Mouse (Mus musculus): ENCODE measurements around the gene Fbf1. TPM values are rescaled to one million over a fixed set of nuclear protein-coding genes. Genes with fewer than 3 reads are reported as not detected.

Gene Fbf1
- total RNA-seq (2023): 10 to 100 TPM; 16.6 to 20.0 TPM

DNA sequence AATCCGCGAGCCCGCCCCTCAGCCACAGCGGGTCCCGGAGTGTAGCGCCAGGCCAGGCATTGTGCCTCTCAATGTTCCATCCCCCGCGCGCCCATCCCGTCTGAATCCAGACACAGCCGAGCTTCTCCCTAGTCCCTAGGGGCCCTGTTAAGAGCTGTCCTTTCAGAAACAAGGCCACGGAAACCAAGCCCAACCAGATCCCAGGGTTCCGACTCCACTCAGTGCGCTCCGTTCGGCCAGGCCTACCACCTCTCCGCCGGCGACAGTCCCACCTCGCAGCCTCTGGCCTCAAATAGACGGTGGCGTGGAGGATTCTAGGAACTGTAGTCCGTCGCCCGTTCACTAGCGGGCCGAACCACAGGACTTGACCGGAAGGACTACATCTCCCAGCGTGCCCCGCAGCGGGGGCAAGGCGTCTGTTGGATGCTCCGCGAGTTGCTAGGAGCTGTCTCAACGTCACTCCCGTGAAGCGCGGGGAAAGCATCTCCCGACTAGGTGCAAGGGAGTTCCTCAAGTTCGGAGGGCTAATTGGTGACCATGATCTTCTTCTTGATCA, at the start of gene Fbf1:
Gene Fbf1 (minus strand): TSS at position 283 of the 556 bp plus-strand sequence.

DNA sequence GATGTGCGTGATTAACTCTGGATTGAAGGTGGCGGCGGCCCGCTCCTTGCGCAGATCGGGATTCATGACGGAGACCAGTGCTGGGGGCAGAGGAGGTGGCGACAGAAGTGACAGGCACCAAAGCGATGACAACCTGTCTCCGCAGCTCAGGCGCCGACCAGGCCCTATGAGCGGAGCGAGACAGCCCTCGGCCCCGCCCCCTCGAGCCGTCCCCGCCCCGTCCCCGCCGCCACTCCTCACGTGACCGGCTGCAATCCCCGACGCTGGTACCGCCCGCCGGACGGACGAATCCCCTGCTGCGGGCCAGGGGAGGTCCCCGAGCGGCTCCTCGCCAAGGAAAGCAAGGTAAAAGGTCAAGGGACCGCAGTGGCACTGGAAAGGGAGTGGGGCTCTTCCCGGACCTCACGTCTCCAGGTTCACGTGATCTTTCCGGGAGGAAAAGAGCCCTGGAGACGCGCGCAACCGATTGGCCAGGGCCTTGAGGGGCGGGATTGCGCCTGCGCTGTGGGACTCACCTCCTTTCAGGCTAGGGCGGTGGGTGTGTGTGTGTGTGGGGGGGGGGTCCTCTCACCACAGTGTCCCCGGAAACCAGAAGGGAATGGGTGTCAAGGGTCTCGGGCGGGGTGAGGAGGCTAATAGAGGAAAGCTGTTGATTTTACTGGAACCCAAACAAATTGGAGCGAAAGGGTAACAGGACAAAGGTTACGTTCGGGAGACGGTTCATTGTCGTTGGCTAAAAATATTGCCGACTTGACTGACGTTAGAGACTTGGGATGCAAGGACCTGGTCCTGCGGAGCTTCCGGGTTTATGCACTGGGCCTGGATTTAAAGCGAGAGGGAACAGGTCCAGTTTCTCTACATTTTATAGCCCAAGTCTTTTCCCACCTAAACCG, 30.9 kb upstream of the Fbf1 start, which contains the start of the genes Ten1 and Acox1:
Gene Ten1 (plus strand): TSS at position 217 of the 893 bp plus-strand sequence.
Gene Acox1 (minus strand): TSS at position 407 of the 893 bp plus-strand sequence.

DNA sequence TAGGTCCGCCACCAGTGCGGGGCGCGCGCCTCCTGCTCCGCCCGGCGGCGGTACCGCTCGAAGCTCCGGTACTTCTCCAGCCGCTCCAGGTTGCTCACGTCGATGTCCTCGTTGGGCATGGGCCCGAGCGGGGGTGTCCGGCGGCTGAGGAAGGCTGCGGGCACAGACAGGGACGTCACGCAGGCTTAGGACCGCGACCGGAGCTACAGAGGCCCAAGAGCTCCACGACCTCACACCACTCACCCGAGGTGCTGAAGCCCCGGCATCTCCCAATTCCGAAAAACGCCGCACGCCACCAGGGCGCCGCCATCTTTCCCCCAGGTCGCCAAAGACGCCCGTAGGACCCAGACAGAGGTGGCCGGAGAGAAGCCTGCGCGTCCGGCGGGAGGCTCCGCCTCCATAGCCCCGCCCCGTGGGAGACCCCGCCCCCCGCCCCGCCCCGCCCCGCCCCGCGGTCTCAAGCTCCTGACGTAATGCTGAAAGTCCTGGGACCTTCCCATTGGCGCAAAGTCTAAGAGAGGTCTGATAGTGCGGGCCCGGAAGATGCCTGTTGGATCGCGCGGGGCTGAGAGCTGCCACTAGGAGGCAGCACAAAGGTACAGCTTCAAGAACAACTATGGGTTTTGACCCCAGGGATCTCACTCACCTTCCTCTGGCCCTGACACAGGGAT, 29.4 kb downstream of the Fbf1 start, which contains the start of gene Mrpl38:
Gene Mrpl38 (minus strand): TSS at position 401 of the 671 bp plus-strand sequence.

DNA sequence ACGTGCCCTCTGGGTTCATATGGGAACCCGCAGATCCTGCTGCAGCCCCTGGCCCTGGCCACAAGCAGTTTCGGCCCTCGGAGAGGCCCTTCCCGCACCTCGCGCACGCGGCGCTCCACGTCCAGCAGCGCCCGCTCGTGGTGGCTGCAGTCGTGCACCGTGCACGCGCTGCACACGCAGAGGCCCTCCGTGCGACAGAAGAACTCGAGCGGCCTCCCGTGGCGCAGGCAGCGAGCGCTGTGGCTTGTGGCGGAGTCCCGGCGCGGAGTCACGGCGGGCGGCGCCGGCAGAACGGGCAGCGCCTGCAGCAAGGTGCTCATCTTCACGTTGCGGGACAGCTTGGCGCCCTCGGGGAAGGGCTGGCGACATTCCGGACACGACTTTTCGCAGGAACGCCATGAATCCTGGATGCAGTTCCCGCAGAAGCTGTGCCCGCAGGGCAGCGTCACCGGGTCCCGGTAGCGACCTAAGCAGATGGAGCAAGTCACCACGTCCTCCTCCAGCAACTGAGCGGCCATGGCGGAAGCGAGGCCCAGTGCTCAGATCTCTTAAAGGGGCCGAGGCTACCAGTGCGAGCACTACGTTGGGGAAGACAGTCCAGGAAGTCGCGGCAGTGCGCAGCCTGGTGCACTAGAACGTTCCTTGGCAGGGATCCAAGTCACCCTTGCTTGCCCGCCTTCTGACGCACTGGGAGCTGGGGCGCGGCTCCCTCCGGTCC, 37.3 kb downstream of the Fbf1 start, which contains the start of gene Trim65:
Gene Trim65 (minus strand): TSS at position 641 of the 718 bp plus-strand sequence.

DNA sequence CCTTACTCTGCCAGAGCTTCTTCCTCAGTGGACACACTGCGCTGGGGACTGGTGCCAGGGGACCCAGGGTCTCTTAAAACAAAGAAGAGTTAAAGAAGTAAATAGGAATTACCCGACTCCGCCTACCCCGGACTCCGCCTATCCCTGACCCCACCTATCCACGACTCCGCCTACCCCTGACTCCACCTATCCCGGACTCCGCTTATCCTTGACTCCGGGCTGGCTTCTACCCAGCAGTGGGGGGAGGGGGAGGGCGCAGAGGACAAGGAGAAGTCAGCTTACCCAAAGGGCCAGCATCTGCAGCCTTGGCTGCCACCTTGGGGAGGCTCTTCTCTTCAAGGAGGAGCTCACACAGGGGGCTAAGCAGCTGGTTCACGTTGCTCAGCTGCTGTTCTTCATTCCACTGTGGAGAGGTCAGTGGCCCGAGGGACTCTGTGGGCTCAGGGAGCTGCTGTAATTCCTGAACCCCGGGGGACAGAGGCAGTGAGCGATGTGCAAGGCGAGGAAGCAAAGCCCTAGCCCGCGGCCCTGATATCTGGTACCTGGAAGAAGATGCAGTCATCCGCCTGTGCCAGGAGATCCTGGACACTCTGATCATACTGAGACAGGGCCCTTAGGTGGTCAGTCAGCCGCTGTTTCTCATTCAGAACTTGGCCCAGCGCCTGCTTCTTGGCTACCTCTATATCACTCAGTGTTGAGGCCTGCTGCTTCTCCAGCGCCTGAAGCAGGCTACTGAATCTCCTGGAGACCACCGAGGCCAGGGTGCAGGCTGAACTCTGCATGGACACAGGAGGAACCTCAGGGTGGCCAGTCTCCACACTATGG, 40.6 kb downstream of the Fbf1 start, which contains the start of gene Trim47:
Gene Trim47 (minus strand): TSS at position 55 of the 825 bp plus-strand sequence.

Other genes starting within 250 kb of the Fbf1 start
- 10 to 100 TPM; 25.9 to 34.3 TPM for gene Sap30bp, start 234.9 kb downstream of the Fbf1 start, total RNA-seq (2023)
- 10 to 100 TPM; 23.9 to 26.2 TPM for gene Recql5, start 234.7 kb downstream of the Fbf1 start, total RNA-seq (2023)
- gene Itgb4, start 193.5 kb downstream of the Fbf1 start, total RNA-seq (2023): 1 to 10 TPM in 1 of 2 experiments, not detected in 1; 1.6 TPM
- 10 to 100 TPM in 1 of 2 experiments, 1 to 10 TPM in 1; 9.6 to 10.4 TPM for gene Galk1, start 155.4 kb downstream of the Fbf1 start, total RNA-seq (2023)
- 1,000 to 10,000 TPM; 3,280 to 3,497 TPM for gene H3f3b, start 140.2 kb downstream of the Fbf1 start, total RNA-seq (2023)
- gene Unk, start 137.8 kb downstream of the Fbf1 start, total RNA-seq (2023): 10 to 100 TPM; 32.3 to 41.4 TPM
- gene Unc13d, start 90.2 kb downstream of the Fbf1 start, total RNA-seq (2023): 10 to 100 TPM; 47.4 to 55.6 TPM
- gene Wbp2, start 81.2 kb downstream of the Fbf1 start, total RNA-seq (2023): 100 to 1,000 TPM; 155 to 164 TPM
- 10 to 100 TPM; 13.8 to 15.7 TPM for gene Trim47, start 41.0 kb downstream of the Fbf1 start, total RNA-seq (2023)
- 10 to 100 TPM; 28.0 to 31.9 TPM for gene Trim65, start 37.0 kb downstream of the Fbf1 start, total RNA-seq (2023)
- gene Mrpl38, start 29.3 kb downstream of the Fbf1 start, total RNA-seq (2023): 10 to 100 TPM; 27.5 to 28.3 TPM
- 10 to 100 TPM; 44.9 to 53.1 TPM for gene Ten1, start 30.7 kb upstream of the Fbf1 start, total RNA-seq (2023)
- 10 to 100 TPM; 42.6 to 47.8 TPM for gene Acox1, start 30.9 kb upstream of the Fbf1 start, total RNA-seq (2023)
- gene Evpl, start 69.9 kb upstream of the Fbf1 start, total RNA-seq (2023): not detected
- gene Srp68, start 106.1 kb upstream of the Fbf1 start, total RNA-seq (2023): 10 to 100 TPM; 46.5 to 50.4 TPM
- gene Galr2, start 112.8 kb upstream of the Fbf1 start, total RNA-seq (2023): not detected
- gene Exoc7, start 139.1 kb upstream of the Fbf1 start, total RNA-seq (2023): 10 to 100 TPM; 31.6 to 50.9 TPM
- under 1 TPM in 1 of 2 experiments, not detected in 1; 0.18 TPM for gene Foxj1, start 167.2 kb upstream of the Fbf1 start, total RNA-seq (2023)
- gene Rnf157, start 244.9 kb upstream of the Fbf1 start, total RNA-seq (2023): 1 to 10 TPM; 3.2 to 3.4 TPM

Measured in monocyte, adult 59 days (primary cell).